ENCODE assay signal across 15 mouse cellular contexts in genomic region chr13:103319317-103319716, GRCm38 (mm10).
"Had no signal": no experiment of that assay in that cellular context is flagged by ENCODE, and none has a peak within 500 bp of the region (broad histone marks: within the 10 kb centered on the region; RNA-seq: fewer than 3 reads in every experiment).

No protein-coding gene starts in this region.

- H3K36me3 ChIP-seq: intestine, embryonic 15.5 days; kidney, embryonic 15.5 days; limb, embryonic 13.5 days had no signal

- H3K4me2 ChIP-seq: intestine, embryonic 15.5 days; kidney, embryonic 15.5 days; limb, embryonic 13.5 days had no signal

- H3K4me1 ChIP-seq: intestine, embryonic 15.5 days had no signal

- H3K4me3 ChIP-seq: intestine, embryonic 15.5 days; kidney, embryonic 15.5 days; left cerebral cortex, adult 2 months; limb, embryonic 13.5 days; midbrain, embryonic 10.5 days had no signal

- ATAC-seq: intestine, embryonic 15.5 days; midbrain, embryonic 16.5 days had no signal

- H3K27me3 ChIP-seq: intestine, embryonic 15.5 days; kidney, embryonic 15.5 days; limb, embryonic 13.5 days had no signal

- DNase-seq: kidney, adult 18-20 months; kidney, postnatal 25 days; lung, adult 18-20 months; lung, postnatal 10 days; lung, postnatal 4 days; right cerebral cortex, adult 18-20 months; right cerebral cortex, postnatal 25 days; thymus, postnatal 36 days had no signal

- H3K27ac ChIP-seq: intestine, embryonic 15.5 days; kidney, embryonic 15.5 days; left cerebral cortex, adult 2 months; limb, embryonic 13.5 days; liver, embryonic 14.5 days; midbrain, embryonic 10.5 days had no signal

- H3K9ac ChIP-seq: intestine, embryonic 15.5 days; kidney, embryonic 15.5 days; limb, embryonic 13.5 days; liver, embryonic 14.5 days had no signal

- H3K9me3 ChIP-seq: intestine, embryonic 15.5 days; kidney, embryonic 15.5 days had no signal
